Mouse (Mus musculus): ENCODE measurements around the gene Osbpl10. TPM values are rescaled to one million over a fixed set of nuclear protein-coding genes. Genes with fewer than 3 reads are reported as not detected.
A peak's percentile ranks its signal among the peaks of the same experiment; 100 is the strongest.

The Osbpl10 gene
- polyA plus RNA-seq, 1 experiment from 2014 or later = 2.9 TPM

DNA sequence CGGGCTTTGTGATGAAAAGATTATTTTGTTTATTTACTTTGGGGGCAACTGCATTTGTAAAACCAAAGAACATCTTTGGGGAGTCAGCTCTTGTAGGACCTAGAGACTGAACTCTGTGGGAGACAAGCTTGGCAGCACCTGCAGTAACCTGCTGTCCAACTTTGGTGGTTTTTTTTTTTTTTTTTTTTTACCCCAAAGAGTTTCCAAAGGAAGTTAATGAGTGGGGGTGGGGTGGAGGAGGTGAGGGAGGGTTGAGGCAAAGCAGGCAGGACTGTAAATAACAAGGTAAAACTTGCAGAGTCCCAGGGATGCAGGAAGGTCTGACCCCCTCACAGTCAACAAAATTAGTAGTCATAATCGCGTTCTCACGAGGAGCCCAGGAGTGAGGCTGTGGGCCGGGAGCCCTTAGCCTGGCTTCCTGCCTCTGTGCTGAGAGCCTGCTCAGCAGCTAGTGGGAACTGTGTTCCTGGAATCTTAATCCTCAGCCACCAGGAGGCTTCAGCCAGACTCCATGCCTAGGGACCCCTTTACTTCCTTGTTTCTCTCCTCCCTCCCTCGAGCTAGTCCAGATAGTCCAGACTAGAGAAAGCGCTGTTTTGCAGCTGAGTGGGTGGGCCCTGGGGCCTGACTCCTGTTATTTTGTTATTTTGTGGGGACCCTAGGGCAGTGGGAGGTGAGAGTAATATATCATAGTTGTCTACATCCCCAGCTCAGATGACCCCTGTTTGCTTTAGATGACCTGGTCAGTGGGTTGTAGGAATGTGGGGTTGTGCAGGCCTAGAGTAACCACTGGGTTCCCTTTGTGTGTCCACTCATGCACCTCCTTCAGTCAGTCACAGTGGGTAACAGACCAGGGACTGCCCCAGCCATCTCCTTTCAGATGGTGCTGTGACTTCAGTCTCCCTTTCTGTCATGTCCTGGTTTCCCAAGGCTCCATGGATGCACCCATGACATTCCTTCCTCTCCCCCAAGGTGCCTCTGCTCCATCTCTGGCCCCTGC lies 236.5 kb downstream of the Osbpl10 start:
- Histone ChIP-seq H3K27me3 (ENCODE audit: control insufficient read depth, insufficient read depth, low read depth, low read length) (no peaks in the 10 kb centered on the region), H3K27ac (ENCODE audit: low read length) (no peak overlapping the region), H3K36me3 (ENCODE audit: control insufficient read depth, insufficient read depth, low read length) (no peaks in the 10 kb centered on the region), H3K4me1 (ENCODE audit: control insufficient read depth, insufficient read depth, low read length) (no peaks in the 10 kb centered on the region; the same call in 1 of the 2 replicates), H3K4me3 (ENCODE audit: low read depth, low read length) (no peak overlapping the region), H3K9me3 (replicated peaks; ENCODE audit: control insufficient read depth, low read length, poor library complexity, severe bottlenecking) (no peaks in the 10 kb centered on the region), H3K4me2 (ENCODE audit: low read length) (no peak overlapping the region), H3K9ac (ENCODE audit: low read depth, low read length) (no peak overlapping the region)
- ATAC-seq = no peak
- WGBS = 24% methylated on average over 7 of the region's 7 CpGs

GRCm38 (mm10) chr9:115215830-115216701 lies 237.7 kb downstream of the Osbpl10 start:
- Histone ChIP-seq H3K27ac (ENCODE audit: low read length) (no peak overlapping the region), H3K27me3 (ENCODE audit: control insufficient read depth, insufficient read depth, low read depth, low read length) (no peaks in the 10 kb centered on the region), H3K36me3 (ENCODE audit: control insufficient read depth, insufficient read depth, low read length) (no peaks in the 10 kb centered on the region), H3K9ac (ENCODE audit: low read depth, low read length) (no peak overlapping the region), H3K4me2 (ENCODE audit: low read length) (no peak overlapping the region), H3K4me3 (ENCODE audit: low read depth, low read length) (no peak overlapping the region), H3K9me3 (replicated peaks; ENCODE audit: control insufficient read depth, low read length, poor library complexity, severe bottlenecking) (no peaks in the 10 kb centered on the region), H3K4me1 (ENCODE audit: control insufficient read depth, insufficient read depth, low read length) (no peaks in the 10 kb centered on the region; the same call in 1 of the 2 replicates)
- ATAC-seq = no peak
- WGBS = 31% methylated on average over 21 of the region's 21 CpGs

- no peaks in the 10 kb centered on the region for H3K27me3 ChIP-seq (ENCODE audit: control insufficient read depth, insufficient read depth, low read depth, low read length)
- H3K9ac ChIP-seq (ENCODE audit: low read depth, low read length) = no peak overlapping the region
- no peaks in the 10 kb centered on the region; the same call in 1 of the 2 replicates for H3K4me1 ChIP-seq (ENCODE audit: control insufficient read depth, insufficient read depth, low read length)
- no peak for ATAC-seq
- H3K27ac ChIP-seq (ENCODE audit: low read length) = no peak overlapping the region
- no peaks in the 10 kb centered on the region for H3K9me3 ChIP-seq (replicated peaks; ENCODE audit: control insufficient read depth, low read length, poor library complexity, severe bottlenecking)
- 34% methylated on average over 9 of the region's 9 CpGs for WGBS
- H3K36me3 ChIP-seq (ENCODE audit: control insufficient read depth, insufficient read depth, low read length) = no peaks in the 10 kb centered on the region
- H3K4me3 ChIP-seq (ENCODE audit: low read depth, low read length) = no peak overlapping the region
- H3K4me2 ChIP-seq (ENCODE audit: low read length) = no peak overlapping the region
Observed at GRCm38 (mm10) chr9:115217984-115218383, 239.6 kb downstream of the Osbpl10 start.

DNA sequence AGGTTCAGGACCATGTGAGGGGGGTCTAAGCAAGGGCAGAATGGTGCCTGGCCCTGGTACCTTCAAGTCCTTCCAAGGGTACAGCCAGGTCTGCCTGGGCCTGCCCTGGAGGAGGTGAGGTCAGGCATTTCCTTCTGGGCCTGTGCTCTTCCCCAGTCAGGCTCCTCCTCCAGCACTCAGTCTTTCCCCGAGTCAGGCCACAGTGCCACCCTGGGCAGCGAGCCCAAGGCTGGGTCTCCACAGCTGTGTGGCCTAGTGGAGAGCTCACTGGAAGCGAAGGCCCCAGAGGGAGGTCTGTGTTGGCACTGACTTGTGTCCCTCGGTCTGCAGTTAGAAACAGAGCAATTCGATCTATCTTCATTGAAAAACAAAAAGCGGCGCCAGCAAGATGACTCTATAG lies 242.1 kb downstream of the Osbpl10 start:
- Histone ChIP-seq H3K27ac (ENCODE audit: low read length) (no peak overlapping the region), H3K4me3 (ENCODE audit: low read depth, low read length) (no peak overlapping the region), H3K36me3 (ENCODE audit: control insufficient read depth, insufficient read depth, low read length) (no peaks in the 10 kb centered on the region), H3K27me3 (ENCODE audit: control insufficient read depth, insufficient read depth, low read depth, low read length) (no peaks in the 10 kb centered on the region), H3K9ac (ENCODE audit: low read depth, low read length) (no peak overlapping the region), H3K4me1 (ENCODE audit: control insufficient read depth, insufficient read depth, low read length) (no peaks in the 10 kb centered on the region; the same call in 1 of the 2 replicates), H3K9me3 (replicated peaks; ENCODE audit: control insufficient read depth, low read length, poor library complexity, severe bottlenecking) (no peaks in the 10 kb centered on the region), H3K4me2 (ENCODE audit: low read length) (no peak overlapping the region)
- ATAC-seq = no peak
- WGBS = 86% methylated on average over 7 of the region's 7 CpGs

- ATAC-seq = no peak
- H3K9me3 ChIP-seq (replicated peaks; ENCODE audit: control insufficient read depth, low read length, poor library complexity, severe bottlenecking) = no peaks in the 10 kb centered on the region
- H3K27ac ChIP-seq (ENCODE audit: low read length) = no peak overlapping the region
- H3K27me3 ChIP-seq (ENCODE audit: control insufficient read depth, insufficient read depth, low read depth, low read length) = no peaks in the 10 kb centered on the region
- WGBS = 93% methylated on average over 7 of the region's 7 CpGs
- H3K4me2 ChIP-seq (ENCODE audit: low read length) = no peak overlapping the region
- H3K4me1 ChIP-seq (ENCODE audit: control insufficient read depth, insufficient read depth, low read length) = no peaks in the 10 kb centered on the region
- H3K36me3 ChIP-seq (ENCODE audit: control insufficient read depth, insufficient read depth, low read length) = no peaks in the 10 kb centered on the region
- H3K4me3 ChIP-seq (ENCODE audit: low read depth, low read length) = no peak overlapping the region
- no peak overlapping the region for H3K9ac ChIP-seq (ENCODE audit: low read depth, low read length)
Observed at GRCm38 (mm10) chr9:115221265-115221664, 242.9 kb downstream of the Osbpl10 start.

GRCm38 (mm10) chr9:115224744-115225354 lies 246.5 kb downstream of the Osbpl10 start:
- no peaks in the 10 kb centered on the region for H3K27me3 ChIP-seq (ENCODE audit: control insufficient read depth, insufficient read depth, low read depth, low read length)
- H3K4me2 ChIP-seq (ENCODE audit: low read length) = no peak overlapping the region
- WGBS = 17% methylated on average over 7 of the region's 7 CpGs
- no peak overlapping the region for H3K27ac ChIP-seq (ENCODE audit: low read length)
- 0 out of 2 replicates have a peak, but pooled peaks have one; percentile 32 for ATAC-seq
- no peak overlapping the region for H3K9ac ChIP-seq (ENCODE audit: low read depth, low read length)
- H3K4me3 ChIP-seq (ENCODE audit: low read depth, low read length) = no peak overlapping the region
- no peaks in the 10 kb centered on the region for H3K4me1 ChIP-seq (ENCODE audit: control insufficient read depth, insufficient read depth, low read length)
- no peaks in the 10 kb centered on the region for H3K36me3 ChIP-seq (ENCODE audit: control insufficient read depth, insufficient read depth, low read length)
- no peaks in the 10 kb centered on the region for H3K9me3 ChIP-seq (replicated peaks; ENCODE audit: control insufficient read depth, low read length, poor library complexity, severe bottlenecking)

GRCm38 (mm10) chr9:115229145-115229544 lies 250.8 kb downstream of the Osbpl10 start:
- no peaks in the 10 kb centered on the region for H3K9me3 ChIP-seq (replicated peaks; ENCODE audit: control insufficient read depth, low read length, poor library complexity, severe bottlenecking)
- ATAC-seq = no peak
- 61% methylated on average over 4 of the region's 4 CpGs for WGBS

DNA sequence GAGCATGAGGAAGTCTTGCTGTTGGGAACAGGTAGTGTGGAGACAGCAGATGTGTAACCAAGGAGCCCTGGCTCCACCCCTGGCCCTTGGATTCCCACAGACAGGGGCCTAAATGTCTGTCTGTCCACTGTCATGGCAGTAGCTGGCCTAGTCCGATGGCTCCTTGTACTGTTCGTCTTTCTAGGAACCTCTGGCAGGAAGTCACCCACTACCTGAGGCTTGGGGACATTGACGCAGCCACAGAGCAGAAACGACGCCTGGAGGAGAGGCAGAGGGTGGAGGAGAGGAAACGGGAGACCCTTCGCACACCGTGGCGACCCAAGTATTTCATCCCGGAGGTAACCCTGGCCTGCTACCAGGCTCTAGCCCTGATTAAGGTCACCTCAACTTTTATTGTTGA lies 251.3 kb downstream of the Osbpl10 start:
- H3K4me3 ChIP-seq (ENCODE audit: low read depth, low read length) = no peak overlapping the region
- WGBS = 69% methylated on average over 10 of the region's 10 CpGs
- H3K27ac ChIP-seq (ENCODE audit: low read length) = no peak overlapping the region
- ATAC-seq = no peak
- H3K27me3 ChIP-seq (ENCODE audit: control insufficient read depth, insufficient read depth, low read depth, low read length) = no peaks in the 10 kb centered on the region
- no peaks in the 10 kb centered on the region for H3K9me3 ChIP-seq (replicated peaks; ENCODE audit: control insufficient read depth, low read length, poor library complexity, severe bottlenecking)
- H3K36me3 ChIP-seq (ENCODE audit: control insufficient read depth, insufficient read depth, low read length) = no peaks in the 10 kb centered on the region
- H3K4me1 ChIP-seq (ENCODE audit: control insufficient read depth, insufficient read depth, low read length) = no peaks in the 10 kb centered on the region
- H3K9ac ChIP-seq (ENCODE audit: low read depth, low read length) = no peak overlapping the region
- H3K4me2 ChIP-seq (ENCODE audit: low read length) = no peak overlapping the region

More at GRCm38 (mm10) chr9:115229145-115229544, 250.8 kb downstream of the Osbpl10 start:
- Histone ChIP-seq H3K4me2 (ENCODE audit: low read length) (no peak overlapping the region), H3K27ac (ENCODE audit: low read length) (no peak overlapping the region), H3K4me1 (ENCODE audit: control insufficient read depth, insufficient read depth, low read length) (no peaks in the 10 kb centered on the region), H3K36me3 (ENCODE audit: control insufficient read depth, insufficient read depth, low read length) (no peaks in the 10 kb centered on the region), H3K4me3 (ENCODE audit: low read depth, low read length) (no peak overlapping the region), H3K9ac (ENCODE audit: low read depth, low read length) (no peak overlapping the region), H3K27me3 (ENCODE audit: control insufficient read depth, insufficient read depth, low read depth, low read length) (no peaks in the 10 kb centered on the region)

Data from midbrain, embryonic 16.5 days (tissue).